Mouse (Mus musculus) liver, embryonic 13.5 days (tissue): ENCODE measurements around the gene 1700016H13Rik. TPM values are rescaled to one million over a fixed set of nuclear protein-coding genes. Genes with fewer than 3 reads are reported as not detected.

Source experiments
- ATAC-seq: fragments of 200-750 bp; cut with Nextera tagmentation; 2 replicates; pipeline ENCODE4 v1.8.0; 2017; ENCODE audit warnings: low read depth, mild to moderate bottlenecking, moderate number of reproducible peaks, moderate library complexity
- DNase-seq: peaks from one replicate; pipeline ENCODE4 v3.0.0; 2022
- H3K27ac ChIP-seq: fragments of 300-500 bp; sonication (generic); 2 replicates; pipeline ENCODE4 v1.5.1; 2015; ENCODE audit warnings: moderate library complexity, mild to moderate bottlenecking, inconsistent platforms
- H3K27me3 ChIP-seq: fragments of 300-500 bp; sonication (generic); 2 replicates; pipeline ENCODE4 v1.6.1; 2015; ENCODE audit warnings: mild to moderate bottlenecking, inconsistent platforms
- H3K36me3 ChIP-seq: fragments of 300-500 bp; sonication (generic); 2 replicates; pipeline ENCODE4 v1.6.1; 2015; ENCODE audit warnings: mild to moderate bottlenecking, inconsistent platforms
- H3K4me1 ChIP-seq: fragments of 300-500 bp; sonication (generic); replicated peaks from 2 replicates; pipeline ENCODE4 v1.6.1; 2015; ENCODE audit warnings: inconsistent platforms
- H3K4me2 ChIP-seq: fragments of 300-500 bp; sonication (generic); 2 replicates; pipeline ENCODE4 v1.6.1; 2015; ENCODE audit warnings: inconsistent platforms, mild to moderate bottlenecking, moderate library complexity
- H3K4me3 ChIP-seq: fragments of 300-500 bp; sonication (generic); replicated peaks from 2 replicates; pipeline ENCODE4 v1.5.1; 2015; ENCODE audit warnings: mild to moderate bottlenecking, inconsistent platforms
- H3K9ac ChIP-seq: fragments of 300-500 bp; sonication (generic); 2 replicates; pipeline ENCODE4 v1.6.1; 2015; ENCODE audit warnings: mild to moderate bottlenecking, inconsistent platforms
- H3K9me3 ChIP-seq: fragments of 300-500 bp; sonication (generic); replicated peaks from 2 replicates; pipeline ENCODE4 v1.6.1; 2016; ENCODE audit warnings: inconsistent platforms
- WGBS: fragments of 180-500 bp; shearing (Covaris S2); methylation state at CpG from one replicate; pipeline ENCODE4 v1.1.7; 2015; ENCODE audit not compliant: insufficient replicate concordance; 5-methylcytosine and 5-hydroxymethylcytosine counted together
- polyA plus RNA-seq: library from polyadenylated mRNA; unstranded; fragments of >200 nt; fragmentation: Nextera tagmentation; extraction: Ambion mirVana; gene quantifications from 2 replicates; pipeline ENCODE4 v1.2.1, GENCODE M21; 2015

The 1700016H13Rik gene
- polyA plus RNA-seq, 1 experiment from 2014 or later, result 0.09 TPM

- ATAC-seq (no peak), DNase-seq (no peak)
- no peaks in the 10 kb centered on the region for H3K9me3 ChIP-seq
- no peak overlapping the region for H3K4me3 ChIP-seq
- no peak overlapping the region for H3K4me2 ChIP-seq
- 50% methylated on average over 6 of the region's 6 CpGs for whole genome bisulfite sequencing
- no peaks in the 10 kb centered on the region for H3K36me3 ChIP-seq
- no peak overlapping the region for H3K9ac ChIP-seq
- H3K4me1 ChIP-seq, result no peaks in the 10 kb centered on the region
- H3K27ac ChIP-seq, result no peak overlapping the region
- no peaks in the 10 kb centered on the region for H3K27me3 ChIP-seq
Measured at GRCm38 (mm10) chr5:103628499-103628898, 27.3 kb downstream of the 1700016H13Rik start.

DNA sequence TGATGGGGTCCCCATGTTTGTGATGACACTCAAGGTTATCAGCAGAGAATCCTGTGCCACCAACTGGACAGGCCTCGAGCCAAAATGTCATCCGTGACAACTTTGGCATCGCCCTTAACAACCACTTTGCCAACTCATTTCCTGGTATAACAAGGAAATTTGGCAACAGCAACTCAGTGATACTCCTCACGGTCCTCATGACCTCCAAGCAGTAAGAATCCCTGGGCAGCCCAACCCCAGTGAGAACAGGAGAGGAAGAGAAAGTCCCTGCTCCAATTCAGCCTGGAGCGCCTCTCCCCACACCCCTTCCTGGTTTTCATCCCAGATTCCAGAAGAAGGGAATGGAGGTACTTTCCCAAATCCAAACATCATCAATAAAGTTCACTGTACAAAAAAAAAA is 31.0 kb downstream of the 1700016H13Rik start:
- H3K4me1 ChIP-seq, result no peaks in the 10 kb centered on the region
- H3K4me3 ChIP-seq, result no peak overlapping the region
- DNase-seq (no peak), ATAC-seq (no peak)
- no peaks in the 10 kb centered on the region for H3K27me3 ChIP-seq
- no peaks in the 10 kb centered on the region for H3K9me3 ChIP-seq
- H3K27ac ChIP-seq, result no peak overlapping the region
- 68% methylated on average over 5 of the region's 5 CpGs for WGBS
- no peak overlapping the region for H3K9ac ChIP-seq
- no peak overlapping the region for H3K4me2 ChIP-seq
- no peaks in the 10 kb centered on the region for H3K36me3 ChIP-seq

DNA sequence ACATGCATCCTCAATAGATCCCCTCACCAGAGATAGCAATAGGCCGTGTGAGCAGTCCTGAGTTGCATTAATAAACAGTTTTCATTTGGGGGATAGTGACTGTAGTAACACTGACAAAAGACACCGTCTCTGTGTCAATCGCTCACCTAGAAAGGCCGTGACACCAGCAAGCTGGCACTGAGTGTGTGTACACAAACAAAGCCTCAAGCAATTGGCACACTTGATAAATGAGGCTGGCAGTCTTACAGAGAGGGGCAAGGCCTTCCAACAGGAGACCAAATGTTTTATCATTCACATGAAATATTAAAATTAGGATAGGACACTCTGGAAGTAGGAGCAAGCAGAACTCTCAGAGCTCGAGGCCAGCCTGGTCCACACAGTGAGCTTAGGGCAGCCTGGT is 33.5 kb downstream of the 1700016H13Rik start:
- Histone ChIP-seq H3K27ac (no peak overlapping the region), H3K9ac (no peak overlapping the region), H3K36me3 (no peaks in the 10 kb centered on the region), H3K4me2 (no peak overlapping the region), H3K9me3 (no peaks in the 10 kb centered on the region), H3K4me3 (no peak overlapping the region), H3K4me1 (no peaks in the 10 kb centered on the region), H3K27me3 (no peaks in the 10 kb centered on the region)
- DNase-seq, result no peak
- ATAC-seq, result no peak
- WGBS, result 69% methylated on average over 5 of the region's 5 CpGs

- DNase-seq, result no peak
- Histone ChIP-seq H3K4me1 (no peaks in the 10 kb centered on the region), H3K27ac (no peak overlapping the region), H3K4me3 (no peak overlapping the region), H3K9me3 (no peaks in the 10 kb centered on the region), H3K27me3 (no peaks in the 10 kb centered on the region), H3K9ac (no peak overlapping the region), H3K4me2 (no peak overlapping the region), H3K36me3 (no peaks in the 10 kb centered on the region)
- 53% methylated on average over 12 of the region's 12 CpGs for WGBS
- no peak for ATAC-seq
Measured at GRCm38 (mm10) chr5:103620301-103620973, 35.4 kb downstream of the 1700016H13Rik start.

DNA sequence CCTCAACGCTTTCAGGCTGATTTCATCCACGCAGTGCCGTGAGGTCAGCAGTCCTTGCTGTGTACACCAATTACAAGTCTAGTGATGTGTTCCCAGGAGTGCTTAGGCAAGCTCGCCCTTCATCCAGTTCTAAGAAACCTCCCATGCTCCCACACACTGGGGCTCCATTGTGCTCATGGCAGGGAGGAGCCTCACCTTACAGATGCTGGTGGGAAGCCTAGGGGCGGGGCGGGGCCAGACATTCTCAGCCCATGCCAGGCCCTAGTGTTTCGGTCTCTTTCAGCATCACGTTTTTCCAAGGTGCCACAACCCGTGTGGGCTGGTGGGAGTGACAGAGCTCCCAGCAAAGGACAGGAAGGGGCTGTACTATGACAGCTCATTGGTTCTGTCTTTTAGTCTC is 38.6 kb downstream of the 1700016H13Rik start:
- Histone ChIP-seq H3K4me2 (no peak overlapping the region), H3K9me3 (no peaks in the 10 kb centered on the region), H3K36me3 (no peaks in the 10 kb centered on the region), H3K4me1 (no peaks in the 10 kb centered on the region), H3K9ac (no peak overlapping the region), H3K4me3 (no peak overlapping the region), H3K27ac (no peak overlapping the region), H3K27me3 (no peaks in the 10 kb centered on the region)
- DNase-seq (no peak), ATAC-seq (no peak)
- WGBS, result 69% methylated on average over 9 of the region's 9 CpGs

DNA sequence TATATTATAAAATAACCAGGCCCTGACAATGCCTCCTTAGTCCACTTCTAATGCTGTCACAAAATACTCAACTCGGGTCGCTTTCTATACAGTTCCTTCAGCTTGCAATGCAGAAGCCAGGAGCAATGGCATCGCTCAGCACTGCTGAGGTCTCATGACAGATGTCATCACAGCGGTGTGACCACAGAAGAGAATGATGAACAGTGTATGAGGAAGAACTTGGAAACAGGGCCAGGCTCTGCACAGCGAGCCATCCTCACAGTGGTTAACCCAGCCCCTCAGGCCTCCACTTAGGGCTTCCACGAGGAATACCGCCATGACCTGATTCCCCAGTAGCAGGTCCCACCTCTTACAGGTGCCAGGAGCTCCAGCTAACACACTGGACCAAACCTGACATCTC is 41.5 kb downstream of the 1700016H13Rik start:
- Histone ChIP-seq H3K4me3 (no peak overlapping the region), H3K27me3 (no peaks in the 10 kb centered on the region), H3K9me3 (no peaks in the 10 kb centered on the region), H3K36me3 (no peaks in the 10 kb centered on the region), H3K4me1 (no peaks in the 10 kb centered on the region), H3K27ac (no peak overlapping the region), H3K9ac (no peak overlapping the region), H3K4me2 (no peak overlapping the region)
- DNase-seq, result no peak
- ATAC-seq, result no peak
- WGBS, result 58% methylated on average over 7 of the region's 7 CpGs

DNA sequence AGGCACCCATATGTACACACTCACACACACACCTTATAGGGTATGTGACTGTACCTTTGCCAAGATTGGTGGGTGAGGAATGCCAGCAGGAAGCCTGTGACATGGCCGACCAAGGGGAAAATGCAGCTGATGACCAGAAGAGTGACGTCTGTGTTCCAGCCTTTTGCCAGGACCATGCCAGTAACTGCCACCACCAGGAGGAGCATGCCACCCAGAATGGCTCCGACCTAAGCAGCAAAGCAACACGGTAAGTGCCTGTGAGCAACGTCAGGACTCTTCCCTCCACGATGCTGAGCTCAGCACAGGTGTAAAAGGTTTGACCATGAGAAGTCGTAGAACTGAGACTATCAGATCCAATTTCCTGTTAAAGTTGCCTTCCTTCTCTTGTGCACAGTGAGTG is 43.5 kb downstream of the 1700016H13Rik start:
- Histone ChIP-seq H3K4me1 (no peaks in the 10 kb centered on the region), H3K36me3 (no peaks in the 10 kb centered on the region), H3K9ac (no peak overlapping the region), H3K27me3 (no peaks in the 10 kb centered on the region), H3K27ac (no peak overlapping the region), H3K4me2 (no peak overlapping the region), H3K4me3 (no peak overlapping the region), H3K9me3 (no peaks in the 10 kb centered on the region)
- ATAC-seq (no peak), DNase-seq (no peak)
- WGBS, result 68% methylated on average over 7 of the region's 7 CpGs

DNA sequence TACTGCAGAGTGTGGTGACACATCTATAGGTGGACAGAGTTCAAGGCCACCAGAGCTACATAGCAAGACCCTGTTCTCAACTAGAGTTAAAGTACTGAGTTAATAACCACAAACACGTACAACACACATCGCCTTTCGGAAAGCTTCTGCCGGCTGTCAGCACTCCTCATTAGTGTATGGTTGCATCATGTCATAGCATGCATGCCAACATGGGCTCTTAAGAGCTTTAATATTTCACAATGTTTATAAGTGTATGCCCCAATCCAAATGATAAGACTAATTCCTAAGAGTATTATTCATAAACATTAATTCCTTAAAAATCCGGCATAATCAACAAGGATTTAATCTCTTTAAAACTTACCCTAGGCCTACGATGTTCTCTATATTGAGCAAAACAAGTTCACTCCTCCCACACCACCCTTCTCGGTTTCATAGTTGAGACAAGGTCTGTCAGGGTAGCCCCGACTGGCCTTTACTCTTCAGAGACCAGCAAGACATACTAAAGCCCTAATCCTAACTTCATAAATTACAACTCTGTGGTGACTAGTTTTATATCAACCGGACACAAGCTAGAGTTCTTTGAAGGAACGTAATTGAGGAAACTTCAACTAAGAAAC is 44.8 kb downstream of the 1700016H13Rik start:
- H3K27ac ChIP-seq, result no peak overlapping the region
- H3K36me3 ChIP-seq, result no peaks in the 10 kb centered on the region
- H3K9me3 ChIP-seq, result no peaks in the 10 kb centered on the region
- no peak overlapping the region for H3K4me3 ChIP-seq
- H3K4me1 ChIP-seq, result no peaks in the 10 kb centered on the region
- 75% methylated on average over 10 of the region's 10 CpGs for WGBS
- DNase-seq (no peak), ATAC-seq (no peak)
- H3K27me3 ChIP-seq, result no peaks in the 10 kb centered on the region
- no peak overlapping the region for H3K9ac ChIP-seq
- no peak overlapping the region for H3K4me2 ChIP-seq

GRCm38 (mm10) chr5:103610148-103610547 is 45.7 kb downstream of the 1700016H13Rik start:
- Histone ChIP-seq H3K4me2 (no peak overlapping the region), H3K27ac (no peak overlapping the region), H3K9me3 (no peaks in the 10 kb centered on the region), H3K36me3 (no peaks in the 10 kb centered on the region), H3K9ac (no peak overlapping the region), H3K4me1 (no peaks in the 10 kb centered on the region), H3K27me3 (no peaks in the 10 kb centered on the region), H3K4me3 (no peak overlapping the region)
- ATAC-seq, result no peak
- WGBS, result 54% methylated on average over 5 of the region's 5 CpGs
- DNase-seq, result no peak

DNA sequence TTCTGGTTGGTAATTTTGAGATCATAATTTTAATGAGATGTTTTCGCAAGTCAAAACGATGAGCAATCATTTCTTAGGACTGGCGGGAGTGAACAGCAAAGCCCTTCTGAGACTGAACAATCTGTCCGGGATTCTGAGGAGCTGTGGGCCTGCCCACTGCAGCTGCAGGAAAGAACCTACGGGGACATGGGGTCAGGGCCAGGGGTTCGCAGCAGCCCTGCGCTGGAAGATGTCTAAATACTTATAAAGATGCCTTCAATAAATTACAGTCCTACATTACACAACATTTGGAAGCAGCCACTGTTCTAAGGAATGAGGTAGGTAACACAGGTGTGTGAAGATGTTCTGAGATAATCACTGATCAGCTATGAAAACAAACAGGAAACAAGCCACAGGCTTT is 50.1 kb downstream of the 1700016H13Rik start:
- H3K9ac ChIP-seq, result no peak overlapping the region
- ATAC-seq, result no peak
- no peak overlapping the region for H3K4me2 ChIP-seq
- WGBS, result 77% methylated on average over 7 of the region's 7 CpGs
- H3K36me3 ChIP-seq, result no peaks in the 10 kb centered on the region
- no peaks in the 10 kb centered on the region for H3K4me1 ChIP-seq
- no peaks in the 10 kb centered on the region for H3K27me3 ChIP-seq
- H3K27ac ChIP-seq, result no peak overlapping the region
- no peaks in the 10 kb centered on the region for H3K9me3 ChIP-seq
- no peak overlapping the region for H3K4me3 ChIP-seq
- DNase-seq, result no peak

- no peaks in the 10 kb centered on the region for H3K9me3 ChIP-seq
- H3K36me3 ChIP-seq, result no peaks in the 10 kb centered on the region
- 68% methylated on average over 11 of the region's 11 CpGs for WGBS
- H3K27ac ChIP-seq, result no peak overlapping the region
- H3K27me3 ChIP-seq, result no peaks in the 10 kb centered on the region
- H3K4me2 ChIP-seq, result no peak overlapping the region
- no peak overlapping the region for H3K9ac ChIP-seq
- no peak for ATAC-seq
- H3K4me1 ChIP-seq, result no peaks in the 10 kb centered on the region
- no peak overlapping the region for H3K4me3 ChIP-seq
- no peak for DNase-seq
Measured at GRCm38 (mm10) chr5:103603115-103603893, 52.5 kb downstream of the 1700016H13Rik start.
